Mouse (Mus musculus): ENCODE data around the gene Trio.

- no peak for TF ChIP-seq CTCF (IDR thresholded peaks at IDR 0.05; ENCODE audit: low read depth)
- TF ChIP-seq EP300 (optimal IDR thresholded peaks at IDR 0.05): no peak
Measured at GRCm38 (mm10) chr15:28035601-28036000, 10.0 kb upstream of the Trio start.

Measured in stomach, postnatal 0 days (tissue).